Mouse (Mus musculus) layer of hippocampus, adult 8-10 months (tissue): ENCODE measurements around the gene Itpa. TPM values are rescaled to one million over a fixed set of nuclear protein-coding genes. Genes with fewer than 3 reads are reported as not detected.

ENCODE experiments used
- DNase-seq, 2 experiments: peaks; one replicate each; pipeline ENCODE4 v3.0.0; 2022; ENCODE audit warnings: low spot score in 2 of 2
- total RNA-seq, 4 experiments: library from RNA; stranded (reverse); gene quantifications; 2 replicates each; pipeline ENCODE4 v1.2.4; 2022

Itpa gene
- total RNA-seq, 4 experiments from 2014 or later, result 32.1 to 36.0 (median 34.7) TPM

GRCm38 (mm10) chr2:130724369-130724768 is 57.0 kb downstream of the Itpa start:
- no peak for DNase-seq

- DNase-seq, result no peak
Observed at GRCm38 (mm10) chr2:130727752-130728151, 60.3 kb downstream of the Itpa start.

- no peak for DNase-seq
Observed at GRCm38 (mm10) chr2:130728906-130729585, 61.6 kb downstream of the Itpa start.

GRCm38 (mm10) chr2:130730746-130731145 is 63.3 kb downstream of the Itpa start:
- no peak for DNase-seq

Other genes starting within 250 kb of the Itpa start
- gene Vps16, start 243.3 kb upstream of the Itpa start, total RNA-seq, result 100 to 1,000 TPM in 1 of 4 experiments, 10 to 100 TPM in 3; 82.1 to 115 (median 87.7) TPM
- 10 to 100 TPM; 25.2 to 29.4 (median 27.8) TPM for gene Pced1a, start 242.9 kb upstream of the Itpa start, total RNA-seq
- 100 to 1,000 TPM; 306 to 318 (median 311) TPM for gene Ptpra, start 217.3 kb upstream of the Itpa start, total RNA-seq
- gene Mrps26, start 103.9 kb upstream of the Itpa start, total RNA-seq, result 10 to 100 TPM; 74.6 to 86.5 (median 79.1) TPM
- under 1 TPM in 1 of 4 experiments, not detected in 3; 0.97 TPM for gene Oxt, start 91.4 kb upstream of the Itpa start, total RNA-seq
- 1 to 10 TPM in 3 of 4 experiments, not detected in 1; 1.2 to 3.0 (median 2.0) TPM for gene Avp, start 85.1 kb upstream of the Itpa start, total RNA-seq
- gene Fastkd5, start 37.6 kb upstream of the Itpa start, total RNA-seq, result 1 to 10 TPM; 7.3 to 9.6 (median 9.4) TPM
- 10 to 100 TPM; 10.3 to 12.1 (median 10.8) TPM for gene Ubox5, start 37.6 kb upstream of the Itpa start, total RNA-seq
- gene Lzts3, start 24.8 kb upstream of the Itpa start, total RNA-seq, result 100 to 1,000 TPM; 142 to 190 (median 164) TPM
- 100 to 1,000 TPM in 3 of 4 experiments, 10 to 100 TPM in 1; 95.9 to 122 (median 110) TPM for gene Ddrgk1, start 3.0 kb upstream of the Itpa start, total RNA-seq
- 1 to 10 TPM; 1.2 to 2.0 (median 1.6) TPM for gene Slc4a11, start 29.9 kb downstream of the Itpa start, total RNA-seq
- 100 to 1,000 TPM in 1 of 4 experiments, 10 to 100 TPM in 3; 74.4 to 113 (median 91.0) TPM for gene 4930402H24Rik, start 238.8 kb downstream of the Itpa start, total RNA-seq
- 100 to 1,000 TPM in 3 of 4 experiments, 10 to 100 TPM in 1; 98.2 to 108 (median 104) TPM for gene Atrn, start 238.9 kb downstream of the Itpa start, total RNA-seq